Mouse (Mus musculus) heart, adult 2 months (tissue): ENCODE measurements around the gene Ly6g6f.

Experiments
- CTCF ChIP-seq: fragments of 200-600 bp; IDR thresholded peaks from 2 replicates; pipeline ENCODE4 v1.8.1; 2022; ENCODE audit warnings: antibody characterized with exemption, mild to moderate bottlenecking, moderate library complexity
- EP300 ChIP-seq: fragments of 200-500 bp; IDR thresholded peaks from 2 replicates; pipeline ENCODE4 v1.6.1; 2011; ENCODE audit warnings: low read depth, low read length, control low read depth; ENCODE audit not compliant: insufficient read depth

DNA sequence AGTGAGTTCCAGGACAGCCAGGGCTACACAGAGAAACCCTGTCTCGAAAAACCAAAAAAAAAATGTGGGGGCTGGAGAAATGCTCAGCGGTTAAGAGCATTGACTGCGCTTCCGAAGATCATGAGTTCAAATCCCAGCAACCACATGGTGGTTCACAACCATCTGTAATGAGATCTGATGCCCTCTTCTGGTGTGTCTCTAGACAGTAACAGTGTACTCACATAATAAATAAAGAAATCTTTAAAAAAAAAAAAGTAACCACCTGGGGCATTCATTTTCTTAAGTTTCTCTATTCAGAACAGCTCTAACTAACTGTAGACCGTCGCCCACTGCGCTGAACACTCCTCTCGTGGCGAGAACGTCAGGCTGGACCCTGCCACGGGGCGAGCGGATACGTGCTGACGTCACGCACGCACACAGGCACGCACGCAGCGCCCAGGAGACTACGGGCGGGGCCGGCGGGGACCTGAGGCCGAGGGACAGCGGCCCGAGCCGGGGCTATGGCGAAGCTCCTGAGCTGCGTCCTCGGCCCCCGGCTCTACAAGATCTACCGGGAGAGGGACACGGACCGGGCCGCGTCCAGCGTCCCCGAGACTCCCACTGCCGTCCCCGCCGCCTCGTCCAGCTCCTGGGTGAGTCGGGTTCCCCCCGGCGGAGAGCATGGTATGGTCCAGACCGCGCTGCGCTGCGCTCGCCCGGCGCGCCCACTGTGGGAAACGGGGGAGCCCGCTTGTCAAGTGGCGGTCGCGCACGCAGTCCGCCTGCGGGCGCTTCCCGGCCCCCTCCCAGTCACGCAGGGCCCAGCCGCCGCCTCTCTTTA lies 3.6 kb upstream of the Ly6g6f start, which contains the start of gene Abhd16a:
- TF ChIP-seq CTCF (peak; percentile 58), EP300 (no peak)
